Mouse (Mus musculus) regulatory T cell (primary cell): ENCODE measurements around the gene Pxdc1.

Experiments
- in situ Hi-C: fragments of 300-600 bp; cut with MboI, MseI; formaldehyde crosslinking; loops from one replicate; pipeline ENCODE4 v1.15.1; 2025; ENCODE audit warnings: high pct_unique_total_duplicates

Gene Pxdc1

GRCm38 (mm10) chr13:34602757-34603156, 50.5 kb downstream of the Pxdc1 start:
- in situ Hi-C loops: no loop called here

GRCm38 (mm10) chr13:34596797-34597196, 56.5 kb downstream of the Pxdc1 start:
- in situ Hi-C loops: loop anchor here (25.0 kb wide), 1 partner anchor 941 kb away; no protein-coding TSS in a partner anchor
